Comparison of ENCODE assay signal across 25 mouse cellular contexts in genomic region chr4:149916831-149917230, GRCm38 (mm10). TPM values are rescaled to one million over a fixed set of nuclear protein-coding genes. Genes with fewer than 3 reads are reported as not detected.
DNase-seq lines count a peak whose midpoint lies in the region; ATAC-seq and TF ChIP-seq lines count a peak whose summit lies in the region.
"Had no signal": no experiment of that assay in that cellular context is flagged by ENCODE, and none has a peak within 500 bp of the region (broad histone marks: within the 10 kb centered on the region; RNA-seq: fewer than 3 reads in every experiment).

No protein-coding gene starts in this region.

- 0 out of 2 replicates have a peak overlapping the region, but pooled peaks have one; percentile 5 for H3K27ac ChIP-seq in forebrain, embryonic 14.5 days (ENCODE audit: low read depth, low read length)
- no peak overlapping the region for H3K27ac ChIP-seq in forebrain, embryonic 12.5 days
- H3K27ac ChIP-seq in kidney, embryonic 15.5 days, result peak overlapping the region; percentile 51; the same call in 1 of the 2 replicates
- H3K27ac ChIP-seq in intestine, embryonic 15.5 days, result peak overlapping the region; percentile 63
- peak overlapping the region; percentile 83 for H3K27ac ChIP-seq in small intestine, adult 2 months (ENCODE audit: insufficient read depth, low read depth, low read length)
- H3K27ac ChIP-seq: forebrain, embryonic 13.5 days; heart, adult 2 months; heart, embryonic 15.5 days; liver, embryonic 15.5 days; lung, embryonic 15.5 days; midbrain, embryonic 13.5 days had no signal

- H3K4me1 ChIP-seq in forebrain, embryonic 14.5 days (ENCODE audit: control insufficient read depth, insufficient read depth, low read length), result 0 out of 2 replicates have a peak, but pooled peaks cover 2% of the 10 kb centered on the region
- H3K4me1 ChIP-seq in forebrain, embryonic 12.5 days, result peaks cover 36% of the 10 kb centered on the region
- H3K4me1 ChIP-seq in kidney, embryonic 15.5 days, result peaks cover 90% of the 10 kb centered on the region
- H3K4me1 ChIP-seq in intestine, embryonic 15.5 days (replicated peaks), result peaks cover 74% of the 10 kb centered on the region
- H3K4me1 ChIP-seq in small intestine, adult 2 months (ENCODE audit: control insufficient read depth, insufficient read depth, insufficient read length, low read length), result peaks cover 51% of the 10 kb centered on the region
- H3K4me1 ChIP-seq: liver, embryonic 15.5 days had no signal

- H3K27me3 ChIP-seq in forebrain, embryonic 14.5 days (replicated peaks; ENCODE audit: control insufficient read depth, insufficient read depth, low read length), result no peaks in the 10 kb centered on the region
- H3K27me3 ChIP-seq in forebrain, embryonic 12.5 days, result no peaks in the 10 kb centered on the region; the same call in 1 of the 2 replicates
- H3K27me3 ChIP-seq in kidney, embryonic 15.5 days, result no peaks in the 10 kb centered on the region
- no peaks in the 10 kb centered on the region for H3K27me3 ChIP-seq in intestine, embryonic 15.5 days (replicated peaks)
- no peaks in the 10 kb centered on the region for H3K27me3 ChIP-seq in small intestine, adult 2 months (ENCODE audit: control insufficient read depth, insufficient read depth, low read length)
- H3K27me3 ChIP-seq: forebrain, embryonic 13.5 days; heart, embryonic 15.5 days; liver, embryonic 15.5 days; lung, embryonic 15.5 days; midbrain, embryonic 13.5 days had no signal

- no peak overlapping the region for H3K9ac ChIP-seq in forebrain, embryonic 14.5 days (ENCODE audit: low read length)
- no peak overlapping the region for H3K9ac ChIP-seq in forebrain, embryonic 12.5 days
- H3K9ac ChIP-seq in kidney, embryonic 15.5 days, result no peak overlapping the region
- no peak overlapping the region for H3K9ac ChIP-seq in intestine, embryonic 15.5 days
- H3K9ac ChIP-seq: forebrain, embryonic 13.5 days; heart, embryonic 15.5 days; liver, embryonic 15.5 days; lung, embryonic 15.5 days; midbrain, embryonic 13.5 days had no signal

- H3K9me3 ChIP-seq in forebrain, embryonic 14.5 days (replicated peaks; ENCODE audit: control insufficient read depth, low read length), result no peaks in the 10 kb centered on the region
- no peaks in the 10 kb centered on the region for H3K9me3 ChIP-seq in forebrain, embryonic 12.5 days
- H3K9me3 ChIP-seq in kidney, embryonic 15.5 days (replicated peaks), result no peaks in the 10 kb centered on the region
- H3K9me3 ChIP-seq in intestine, embryonic 15.5 days, result no peaks in the 10 kb centered on the region
- H3K9me3 ChIP-seq: forebrain, embryonic 13.5 days; heart, embryonic 15.5 days; liver, embryonic 15.5 days; lung, embryonic 15.5 days; midbrain, embryonic 13.5 days had no signal

- H3K36me3 ChIP-seq in forebrain, embryonic 14.5 days (ENCODE audit: control insufficient read depth, insufficient read depth, low read length), result no peaks in the 10 kb centered on the region
- no peaks in the 10 kb centered on the region for H3K36me3 ChIP-seq in forebrain, embryonic 12.5 days (replicated peaks)
- no peaks in the 10 kb centered on the region for H3K36me3 ChIP-seq in kidney, embryonic 15.5 days
- H3K36me3 ChIP-seq in intestine, embryonic 15.5 days, result no peaks in the 10 kb centered on the region
- no peaks in the 10 kb centered on the region; the same call in 1 of the 2 replicates for H3K36me3 ChIP-seq in small intestine, adult 2 months (ENCODE audit: control insufficient read depth, insufficient read depth, low read length)
- H3K36me3 ChIP-seq: heart, embryonic 15.5 days; liver, embryonic 15.5 days; lung, embryonic 15.5 days; midbrain, embryonic 13.5 days had no signal

- WGBS in forebrain, embryonic 14.5 days, result 67% methylated on average over 3 of the region's 3 CpGs
- 81% methylated on average over 3 of the region's 3 CpGs for WGBS in forebrain, embryonic 12.5 days
- 56% methylated on average over 3 of the region's 3 CpGs for WGBS in kidney, embryonic 15.5 days
- WGBS in intestine, embryonic 15.5 days, result 36% methylated on average over 3 of the region's 3 CpGs
- WGBS in small intestine, adult 2 months, result 16% methylated on average over 3 of the region's 3 CpGs

- no peak overlapping the region for H3K4me3 ChIP-seq in forebrain, embryonic 14.5 days (ENCODE audit: low read depth, low read length)
- H3K4me3 ChIP-seq in forebrain, embryonic 12.5 days (replicated peaks), result no peak overlapping the region
- no peak overlapping the region for H3K4me3 ChIP-seq in kidney, embryonic 15.5 days (replicated peaks)
- no peak overlapping the region for H3K4me3 ChIP-seq in intestine, embryonic 15.5 days (replicated peaks)
- no peak overlapping the region for H3K4me3 ChIP-seq in small intestine, adult 2 months (ENCODE audit: low read depth, low read length)
- H3K4me3 ChIP-seq: forebrain, embryonic 13.5 days; heart, adult 2 months; heart, embryonic 15.5 days; liver, embryonic 15.5 days; lung, embryonic 15.5 days; megakaryocyte, embryonic 14.5 days; midbrain, embryonic 13.5 days had no signal

- no peak overlapping the region for H3K4me2 ChIP-seq in forebrain, embryonic 14.5 days (ENCODE audit: low read length)
- no peak overlapping the region for H3K4me2 ChIP-seq in forebrain, embryonic 12.5 days
- no peak overlapping the region for H3K4me2 ChIP-seq in kidney, embryonic 15.5 days
- H3K4me2 ChIP-seq in intestine, embryonic 15.5 days (replicated peaks), result no peak overlapping the region
- H3K4me2 ChIP-seq: forebrain, embryonic 13.5 days; heart, embryonic 15.5 days; liver, embryonic 15.5 days; lung, embryonic 15.5 days; midbrain, embryonic 13.5 days had no signal

- DNase-seq in forebrain, embryonic 14.5 days (ENCODE audit: low spot score), result no peak
- no peak for DNase-seq in kidney, postnatal 10 days
- DNase-seq in cerebellum, adult 11 months, result no peak
- no peak for DNase-seq in c-Kit-positive CD71-positive TER-119-positive erythroid progenitor cells, embryonic 14.5 days (ENCODE audit: low spot score)
- DNase-seq: adrenal gland, postnatal 25 days; cerebellum, adult 9-11 months; gastrocnemius, postnatal 25 days; kidney, adult 9 months; liver; lung, postnatal 36 days; retina, postnatal 1 day; right cerebral cortex, postnatal 25 days; thymus, postnatal 36 days had no signal

- no peak for TF ChIP-seq POLR2A in small intestine, adult 2 months (IDR thresholded peaks at IDR 0.05; ENCODE audit: low read depth, low read length)

- no peak for ATAC-seq in forebrain, embryonic 14.5 days
- no peak for ATAC-seq in forebrain, embryonic 12.5 days (ENCODE audit: low FRiP score)
- ATAC-seq in kidney, embryonic 15.5 days (replicated peaks; ENCODE audit: low FRiP score), result no peak
- peak; percentile 66 for ATAC-seq in intestine, embryonic 15.5 days
- ATAC-seq: CD4-positive, CD25-positive, alpha-beta regulatory T cell, adult 4 months; forebrain, embryonic 13.5 days; midbrain, embryonic 13.5 days had no signal

- TF ChIP-seq CTCF in small intestine, adult 2 months (IDR thresholded peaks at IDR 0.05; ENCODE audit: extremely low read depth, insufficient read length, insufficient replicate concordance, low read depth, low read length), result no peak

RNA-seq across cellular contexts. Expression of gene Spsb1, which starts 38.0 kb away (rescaled TPM):
- 4.8 and 6.2 TPM in 2 replicates for polyA plus RNA-seq in forebrain, embryonic 14.5 days (2014; fragmentation: Nextera tagmentation; extraction: Ambion mirVana)
- polyA plus RNA-seq in forebrain, embryonic 12.5 days (2016; fragmentation: Nextera tagmentation; extraction: Ambion mirVana), result 8.1 and 9.0 TPM in 2 replicates
- 11.7 and 12.7 TPM in 2 replicates for polyA plus RNA-seq in kidney, embryonic 15.5 days (2015; fragmentation: Nextera tagmentation; extraction: Ambion mirVana)
- 17.0 and 18.2 TPM in 2 replicates for polyA plus RNA-seq in intestine, embryonic 15.5 days (2015; fragmentation: Nextera tagmentation; extraction: Ambion mirVana)
- 17.4 and 27.3 TPM in 2 replicates for polyA plus RNA-seq in small intestine, adult 2 months (2012; rRNA removed)
